Mouse (Mus musculus): ENCODE measurements at regions not wholly inside any gene's neighbourhood (a gene's known extent, or its start where the extent isn't known, plus 50 kb on each side); places are given as distances from the start of the nearest gene placed in this dataset.

DNA sequence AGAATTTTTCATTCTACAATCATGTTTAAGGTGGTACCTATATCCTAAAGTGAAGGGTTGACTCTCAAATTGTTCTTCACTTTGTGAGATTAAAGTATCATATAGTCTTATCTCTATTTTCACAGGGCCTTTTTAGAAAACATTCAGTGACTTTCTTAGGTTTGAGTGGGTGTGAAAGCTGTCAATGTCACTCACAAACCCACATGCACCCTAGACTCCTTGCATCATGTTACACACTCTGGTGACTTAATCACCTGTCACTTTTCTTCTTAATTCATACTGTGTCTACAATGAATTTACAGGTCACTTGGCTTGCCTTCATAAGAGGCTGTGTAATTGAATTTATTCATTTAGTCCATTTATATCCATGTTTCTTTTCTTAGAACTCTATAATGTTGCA, 1026.8 kb upstream of the Alcam start:
- DNase-seq (ENCODE audit: extremely low read depth), result no peak
- in situ Hi-C loops (cut with MboI; ENCODE audit: low pct_ligation_motif_present, low pct_unique_long_range_greater_than_20kb, low sequenced_read_pairs), result no loop called here

DNA sequence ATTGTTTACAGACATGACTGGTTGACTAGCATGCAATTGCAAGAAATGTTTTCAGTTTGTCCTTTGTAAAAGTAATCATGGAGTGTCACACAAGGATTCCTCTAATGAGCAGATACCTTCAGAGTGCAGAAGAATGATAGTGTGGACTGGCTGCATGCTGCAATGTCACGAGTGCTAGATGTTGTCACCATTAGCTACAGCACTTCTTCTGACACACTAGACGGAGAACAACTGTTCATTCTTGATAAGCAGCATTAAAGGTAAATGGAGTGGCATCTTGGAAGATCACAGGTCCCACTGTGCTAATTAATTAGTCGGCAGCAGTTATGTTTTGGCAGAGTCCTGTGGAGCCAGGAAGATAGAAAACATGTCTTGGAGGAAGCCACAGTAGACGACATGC, 985.6 kb upstream of the Alcam start:
- DNase-seq (ENCODE audit: extremely low read depth), result no peak
- H3K4me2 ChIP-seq (ENCODE audit: insufficient read depth, low read depth, poor library complexity, severe bottlenecking), result no peak overlapping the region
- no peak overlapping the region for H3K27ac ChIP-seq (ENCODE audit: insufficient read depth, low read depth)
- H3K79me2 ChIP-seq (replicated peaks; ENCODE audit: control insufficient read depth, extremely low read depth, insufficient read depth, poor library complexity, severe bottlenecking), result no peaks in the 10 kb centered on the region
- no peaks in the 10 kb centered on the region for H3K9me3 ChIP-seq (replicated peaks; ENCODE audit: low read length)
- H3K4me3 ChIP-seq (replicated peaks in 1 of 3; ENCODE audit: low read depth in 2 of 3, low read length in 2 of 3, poor library complexity in 1 of 3), result no peak overlapping the region
- no peaks in the 10 kb centered on the region for H3K27me3 ChIP-seq (replicated peaks)
- in situ Hi-C loops (cut with MboI; ENCODE audit: low pct_ligation_motif_present, low pct_unique_long_range_greater_than_20kb, low sequenced_read_pairs), result no loop called here
- TF ChIP-seq ZKSCAN1 (IDR thresholded peaks at IDR 0.05; ENCODE audit: borderline replicate concordance, low read depth, low read length), result no peak
- no peak for TF ChIP-seq KAT2A (IDR thresholded peaks at IDR 0.05; ENCODE audit: insufficient replicate concordance, low read length)
- no peak for TF ChIP-seq MAX (IDR thresholded peaks at IDR 0.05; ENCODE audit: low read length)
- TF ChIP-seq HCFC1 (IDR thresholded peaks at IDR 0.05; ENCODE audit: low read depth, low read length), result no peak
- no peak for TF ChIP-seq MEF2A (IDR thresholded peaks at IDR 0.05; ENCODE audit: borderline replicate concordance, low read depth, low read length)
- TF ChIP-seq POLR2A (IDR thresholded peaks at IDR 0.05; ENCODE audit: low read depth, low read length), result no peak
- no peak for TF ChIP-seq ZMIZ1 (IDR thresholded peaks at IDR 0.05; ENCODE audit: low read depth, low read length)
- no peak for TF ChIP-seq MXI1 (IDR thresholded peaks at IDR 0.05; ENCODE audit: low read depth, low read length)
- TF ChIP-seq GABPA (IDR thresholded peaks at IDR 0.05; ENCODE audit: insufficient replicate concordance, low read depth, low read length), result no peak
- no peak for TF ChIP-seq MAFK (IDR thresholded peaks at IDR 0.05; ENCODE audit: insufficient replicate concordance, low read length)
- TF ChIP-seq ZNF384 (IDR thresholded peaks at IDR 0.05; ENCODE audit: low read depth, low read length), result no peak
- TF ChIP-seq ZC3H11A (IDR thresholded peaks at IDR 0.05; ENCODE audit: low read depth, low read length), result no peak
- no peak for TF ChIP-seq UBTF (IDR thresholded peaks at IDR 0.05; ENCODE audit: low read depth, low read length)
- TF ChIP-seq TBP (conservative IDR thresholded peaks at IDR 0.05; ENCODE audit: low read depth, low read length), result no peak
- TF ChIP-seq NELFE (IDR thresholded peaks at IDR 0.05; ENCODE audit: low read depth, low read length), result no peak
- TF ChIP-seq MYC (IDR thresholded peaks at IDR 0.05; ENCODE audit: low read depth, low read length), result no peak
- TF ChIP-seq IRF4 (IDR thresholded peaks at IDR 0.05; ENCODE audit: low read depth, low read length), result no peak
- TF ChIP-seq EP300 (IDR thresholded peaks at IDR 0.05; ENCODE audit: low read length), result no peak
- no peaks in the 10 kb centered on the region for H3K4me1 ChIP-seq (ENCODE audit: control insufficient read depth in 1 of 2, insufficient read depth in 2 of 2)
- no peaks in the 10 kb centered on the region for H3K36me3 ChIP-seq (replicated peaks in 1 of 2; ENCODE audit: control insufficient read depth in 1 of 2, insufficient read depth in 1 of 2, low read length in 1 of 2)
- dilution Hi-C loops (cut with MboI; ENCODE audit: extremely low pct_ligation_motif_present, extremely low pct_unique_long_range_greater_than_20kb, low sequenced_read_pairs), result no loop called here
- H3K9ac ChIP-seq (ENCODE audit: insufficient read depth, low read depth), result no peak overlapping the region

More for the DNA sequence above, 1026.8 kb upstream of the Alcam start:
- Histone ChIP-seq H3K4me3 (replicated peaks in 1 of 3; ENCODE audit: low read depth in 2 of 3, low read length in 2 of 3, poor library complexity in 1 of 3) (no peak overlapping the region), H3K4me2 (ENCODE audit: insufficient read depth, low read depth, poor library complexity, severe bottlenecking) (no peak overlapping the region), H3K4me1 (ENCODE audit: control insufficient read depth in 1 of 2, insufficient read depth in 2 of 2) (no peaks in the 10 kb centered on the region), H3K27me3 (replicated peaks) (no peaks in the 10 kb centered on the region), H3K27ac (ENCODE audit: insufficient read depth, low read depth) (no peak overlapping the region), H3K9me3 (replicated peaks; ENCODE audit: low read length) (peaks cover 7% of the 10 kb centered on the region), H3K9ac (ENCODE audit: insufficient read depth, low read depth) (no peak overlapping the region), H3K36me3 (replicated peaks in 1 of 2; ENCODE audit: control insufficient read depth in 1 of 2, insufficient read depth in 1 of 2, low read length in 1 of 2) (no peaks in the 10 kb centered on the region), H3K79me2 (replicated peaks; ENCODE audit: control insufficient read depth, extremely low read depth, insufficient read depth, poor library complexity, severe bottlenecking) (no peaks in the 10 kb centered on the region)
- TF ChIP-seq ZKSCAN1 (IDR thresholded peaks at IDR 0.05; ENCODE audit: borderline replicate concordance, low read depth, low read length), result no peak
- no peak for TF ChIP-seq NRF1 (IDR thresholded peaks at IDR 0.05; ENCODE audit: low read depth, low read length)
- TF ChIP-seq JUND (conservative IDR thresholded peaks at IDR 0.05; ENCODE audit: low read depth, low read length), result no peak
- TF ChIP-seq CTCF (conservative IDR thresholded peaks at IDR 0.05 in 1 of 2, IDR thresholded peaks at IDR 0.05 in 1 of 2; ENCODE audit: low read depth in 2 of 2, low read length in 2 of 2), result no peak
- no peak for TF ChIP-seq USF1 (IDR thresholded peaks at IDR 0.05; ENCODE audit: low read depth, low read length)
- TF ChIP-seq MAFK (IDR thresholded peaks at IDR 0.05; ENCODE audit: insufficient replicate concordance, low read length), result no peak
- TF ChIP-seq ZMIZ1 (IDR thresholded peaks at IDR 0.05; ENCODE audit: low read depth, low read length), result no peak
- TF ChIP-seq POLR2A (IDR thresholded peaks at IDR 0.05; ENCODE audit: low read depth, low read length), result no peak
- TF ChIP-seq ZNF384 (IDR thresholded peaks at IDR 0.05; ENCODE audit: low read depth, low read length), result no peak
- no peak for TF ChIP-seq E2F4 (IDR thresholded peaks at IDR 0.05; ENCODE audit: insufficient replicate concordance, low read depth, low read length)
- TF ChIP-seq ELF1 (IDR thresholded peaks at IDR 0.05; ENCODE audit: low read depth, low read length), result no peak
- dilution Hi-C loops (cut with MboI; ENCODE audit: extremely low pct_ligation_motif_present, extremely low pct_unique_long_range_greater_than_20kb, low sequenced_read_pairs), result no loop called here
